Mouse (Mus musculus) MEL (cell line): Measurements from ENCODE around the gene Pgap3. TPM values are rescaled to one million over a fixed set of nuclear protein-coding genes. Genes with fewer than 3 reads are reported as not detected.

Experiments
- DNase-seq: peaks from one replicate; pipeline ENCODE4 v3.0.0; 2011; ENCODE audit warnings: low read depth, low spot score
- H3K27ac ChIP-seq: 2 replicates; pipeline ENCODE4 v1.5.1; 2012; ENCODE audit warnings: low read depth, mild to moderate bottlenecking, control low read depth, low read length, moderate library complexity; ENCODE audit not compliant: control insufficient read depth
- H3K27me3 ChIP-seq, 2 experiments: fragments of 150-350 bp in 1 of 2; sonication (generic) in 1 of 2; 2 replicates each; pipeline ENCODE4 v1.6.1; 2012; ENCODE audit warnings: low read length in 2 of 2, mild to moderate bottlenecking in 2 of 2, improper control_type of control experiment in 1 of 2, moderate library complexity in 1 of 2; ENCODE audit not compliant: insufficient read depth in 2 of 2, control insufficient read depth in 1 of 2
- H3K36me3 ChIP-seq, 2 experiments: 2 replicates each; pipeline ENCODE4 v1.6.1; 2012 to 2014; ENCODE audit warnings: low read length in 2 of 2, improper control_type of control experiment in 1 of 2, inconsistent platforms in 1 of 2, mild to moderate bottlenecking in 1 of 2; ENCODE audit not compliant: insufficient read depth in 2 of 2, control insufficient read depth in 1 of 2
- H3K4me1 ChIP-seq, 2 experiments: fragments of 150-350 bp in 1 of 2; sonication (generic) in 1 of 2; 2 replicates each; pipeline ENCODE4 v1.6.1; 2012; ENCODE audit warnings: low read length in 2 of 2, improper control_type of control experiment in 1 of 2, mild to moderate bottlenecking in 1 of 2; ENCODE audit not compliant: insufficient read depth in 2 of 2, control insufficient read depth in 1 of 2
- H3K4me3 ChIP-seq, 2 experiments: fragments of 150-350 bp in 1 of 2; sonication (generic) in 1 of 2; 2 replicates each; pipeline ENCODE4 v1.5.1; 2012; ENCODE audit warnings: low read depth in 2 of 2, low read length in 2 of 2, mild to moderate bottlenecking in 2 of 2, moderate library complexity in 2 of 2, control low read depth in 1 of 2, improper control_type of control experiment in 1 of 2; ENCODE audit not compliant: control insufficient read depth in 1 of 2, insufficient read depth in 1 of 2
- H3K79me2 ChIP-seq: 2 replicates; pipeline ENCODE4 v1.6.1; 2012; ENCODE audit warnings: mild to moderate bottlenecking, low read length, moderate library complexity; ENCODE audit not compliant: control insufficient read depth, poor library complexity, insufficient read depth
- H3K9ac ChIP-seq: 2 replicates; pipeline ENCODE4 v1.6.1; 2012; ENCODE audit warnings: low read depth, mild to moderate bottlenecking, control low read depth, low read length, moderate library complexity; ENCODE audit not compliant: control insufficient read depth, poor library complexity, severe bottlenecking
- H3K9me3 ChIP-seq: fragments of 150-350 bp; sonication (generic); replicated peaks from 2 replicates; pipeline ENCODE4 v1.6.1; 2012; ENCODE audit warnings: mild to moderate bottlenecking, low read length, improper control_type of control experiment, moderate library complexity; ENCODE audit not compliant: insufficient read depth
- CHD2 ChIP-seq: IDR thresholded peaks from 2 replicates; pipeline ENCODE4 v1.6.1; 2011; ENCODE audit warnings: low read length, improper control_type of control experiment
- CTCF ChIP-seq, 3 experiments: IDR thresholded peaks in 2 of 3; conservative IDR thresholded peaks in 1 of 3; 2 replicates each; pipeline ENCODE4 v1.5.1; 2011 to 2012; ENCODE audit warnings: low read length in 3 of 3, low read depth in 2 of 3, mild to moderate bottlenecking in 2 of 3, improper control_type of control experiment in 1 of 3, inconsistent platforms in 1 of 3, mixed read lengths in 1 of 3, moderate library complexity in 1 of 3; ENCODE audit not compliant: control insufficient read depth in 1 of 3, insufficient read depth in 1 of 3, poor library complexity in 1 of 3, severe bottlenecking in 1 of 3
- E2F4 ChIP-seq: IDR thresholded peaks from 2 replicates; pipeline ENCODE4 v1.6.1; 2011; ENCODE audit warnings: low read depth, low read length, improper control_type of control experiment, borderline replicate concordance
- HCFC1 ChIP-seq: IDR thresholded peaks from 2 replicates; pipeline ENCODE4 v1.6.1; 2012; ENCODE audit warnings: low read depth, mild to moderate bottlenecking, inconsistent platforms, low read length, improper control_type of control experiment, moderate library complexity
- JUND ChIP-seq: IDR thresholded peaks from 2 replicates; pipeline ENCODE4 v1.6.1; 2011; ENCODE audit warnings: low read depth, mild to moderate bottlenecking, improper control_type of control experiment, low read length
- MAZ ChIP-seq: IDR thresholded peaks from 2 replicates; pipeline ENCODE4 v1.6.1; 2012; ENCODE audit warnings: low read depth, mild to moderate bottlenecking, inconsistent platforms, low read length, improper control_type of control experiment
- MXI1 ChIP-seq: IDR thresholded peaks from 2 replicates; pipeline ENCODE4 v1.6.1; 2011; ENCODE audit warnings: mild to moderate bottlenecking, low read depth, low read length, improper control_type of control experiment
- MYC ChIP-seq: IDR thresholded peaks from 2 replicates; pipeline ENCODE4 v1.6.1; 2011; ENCODE audit warnings: low read depth, mild to moderate bottlenecking, low read length, improper control_type of control experiment, moderate library complexity
- NELFE ChIP-seq: IDR thresholded peaks from 2 replicates; pipeline ENCODE4 v1.6.1; 2011; ENCODE audit warnings: low read depth, low read length, improper control_type of control experiment
- POLR2A ChIP-seq, 2 experiments: IDR thresholded peaks; 2 replicates each; pipeline ENCODE4 v1.6.1; 2011 to 2012; ENCODE audit warnings: low read length in 2 of 2, mild to moderate bottlenecking in 2 of 2, control low read depth in 1 of 2, improper control_type of control experiment in 1 of 2, low read depth in 1 of 2, moderate library complexity in 1 of 2; ENCODE audit not compliant: control insufficient read depth in 1 of 2, insufficient read depth in 1 of 2, poor library complexity in 1 of 2
- SIN3A ChIP-seq: IDR thresholded peaks from 2 replicates; pipeline ENCODE4 v1.6.1; 2012; ENCODE audit warnings: low read length, improper control_type of control experiment, inconsistent platforms
- SMC3 ChIP-seq: IDR thresholded peaks from 2 replicates; pipeline ENCODE4 v1.6.1; 2011; ENCODE audit warnings: low read depth, low read length, improper control_type of control experiment
- TAL1 ChIP-seq: IDR thresholded peaks from 2 replicates; pipeline ENCODE4 v1.6.1; 2012; ENCODE audit warnings: mild to moderate bottlenecking, inconsistent platforms, low read length, moderate library complexity, mixed read lengths
- UBTF ChIP-seq: IDR thresholded peaks from 2 replicates; pipeline ENCODE4 v1.6.1; 2012; ENCODE audit warnings: low read depth, mild to moderate bottlenecking, inconsistent platforms, low read length, improper control_type of control experiment, moderate library complexity, borderline replicate concordance; ENCODE audit not compliant: insufficient read depth
- ZC3H11A ChIP-seq: IDR thresholded peaks from 2 replicates; pipeline ENCODE4 v1.6.1; 2012; ENCODE audit warnings: low read depth, mild to moderate bottlenecking, inconsistent platforms, low read length, improper control_type of control experiment
- polyA plus RNA-seq, 2 experiments: library from polyadenylated mRNA; stranded (reverse) in 1 of 2; unstranded in 1 of 2; fragments of >175 nt in 1 of 2; fragments of >200 nt in 1 of 2; gene quantifications; 2 replicates each; pipeline versions ENCODE4 v1.2.1 to v1.2.4; 2012; ENCODE audit warnings: low replicate concordance in 2 of 2, low read depth in 1 of 2; ENCODE audit not compliant: insufficient read length in 2 of 2, insufficient read depth in 1 of 2, missing spikeins in 1 of 2
- total RNA-seq: library from RNA; depleted of rRNA; stranded (reverse); fragments of 300-350 nt; gene quantifications from 2 replicates; pipeline ENCODE4 v1.2.3, GENCODE M21; 2012; rRNA removed

Pgap3 gene
- total and polyA plus RNA-seq, 3 experiments = 7.4 to 8.4 TPM; not detected in 1

GRCm38 (mm10) chr11:98339071-98339501, 61.2 kb downstream of the Pgap3 start:
- no peak for TF ChIP-seq ZC3H11A
- no peak for TF ChIP-seq E2F4
- TF ChIP-seq MXI1 = no peak
- TF ChIP-seq CTCF (IDR thresholded peaks at IDR 0.05 in 2 of 3, conservative IDR thresholded peaks at IDR 0.05 in 1 of 3; ENCODE audit: control insufficient read depth in 1 of 3, insufficient read depth in 1 of 3, low read depth in 2 of 3, low read length in 3 of 3, poor library complexity in 1 of 3, severe bottlenecking in 1 of 3) = no peak
- TF ChIP-seq JUND = no peak
- no peak for TF ChIP-seq HCFC1
- TF ChIP-seq MAZ = no peak
- no peak for TF ChIP-seq POLR2A (IDR thresholded peaks at IDR 0.05; ENCODE audit: control insufficient read depth in 1 of 2, insufficient read depth in 1 of 2, low read depth in 1 of 2, low read length in 2 of 2, poor library complexity in 1 of 2)
- no peak for TF ChIP-seq SMC3
- TF ChIP-seq UBTF = no peak
- TF ChIP-seq SIN3A = no peak
- no peak for TF ChIP-seq CHD2
- TF ChIP-seq MYC = no peak
- no peak for TF ChIP-seq TAL1
- no peak for TF ChIP-seq NELFE

More at GRCm38 (mm10) chr11:98339071-98339501, 61.2 kb downstream of the Pgap3 start:
- H3K4me1 ChIP-seq = peaks cover 0 to 8% of the 10 kb centered on the region in 2 experiments; a peak in 2 of 4 replicates
- H3K27me3 ChIP-seq = peaks cover 0 to 5% of the 10 kb centered on the region in 2 experiments; a peak in 2 of 4 replicates
- H3K79me2 ChIP-seq = no peaks in the 10 kb centered on the region
- DNase-seq = no peak
- H3K4me3 ChIP-seq = no peak overlapping the region
- no peak overlapping the region for H3K9ac ChIP-seq
- no peak overlapping the region for H3K27ac ChIP-seq
- H3K36me3 ChIP-seq = peaks cover 0 to 3% of the 10 kb centered on the region in 2 experiments; a peak in 2 of 4 replicates
- H3K9me3 ChIP-seq = no peaks in the 10 kb centered on the region

Other genes with a start within 250 kb of the Pgap3 start
- gene Med1, start 207.2 kb downstream of the Pgap3 start, total RNA-seq = 39.9 and 43.6 TPM in 2 replicates
- gene Med1, start 207.2 kb downstream of the Pgap3 start, polyA plus RNA-seq = 100 to 1,000 TPM in 1 of 2 experiments, 10 to 100 TPM in 1; 58.6 to 122 TPM
- 34.3 and 35.2 TPM in 2 replicates for gene Cdk12, start 197.4 kb downstream of the Pgap3 start, total RNA-seq
- 10 to 100 TPM; 34.6 to 45.5 TPM for gene Cdk12, start 197.4 kb downstream of the Pgap3 start, polyA plus RNA-seq
- not detected in 2 replicates for gene Neurod2, start 70.8 kb downstream of the Pgap3 start, total RNA-seq
- gene Neurod2, start 70.8 kb downstream of the Pgap3 start, polyA plus RNA-seq = not detected
- 25.4 and 35.2 TPM in 2 replicates for gene Ppp1r1b, start 52.1 kb downstream of the Pgap3 start, total RNA-seq
- 100 to 1,000 TPM in 1 of 2 experiments, not detected in 1; 114 TPM for gene Ppp1r1b, start 52.1 kb downstream of the Pgap3 start, polyA plus RNA-seq
- 61.7 and 62.5 TPM in 2 replicates for gene Stard3, start 42.1 kb downstream of the Pgap3 start, total RNA-seq
- gene Stard3, start 42.1 kb downstream of the Pgap3 start, polyA plus RNA-seq = 10 to 100 TPM in 1 of 2 experiments, not detected in 1; 53.0 TPM
- not detected in 2 replicates for gene Tcap, start 16.7 kb downstream of the Pgap3 start, total RNA-seq
- gene Tcap, start 16.7 kb downstream of the Pgap3 start, polyA plus RNA-seq = under 1 TPM in 1 of 2 experiments, not detected in 1; 0.07 TPM
- gene Pnmt, start 14.0 kb downstream of the Pgap3 start, total RNA-seq = not detected in 2 replicates
- not detected for gene Pnmt, start 14.0 kb downstream of the Pgap3 start, polyA plus RNA-seq
- not detected in 2 replicates for gene Erbb2, start 12.0 kb upstream of the Pgap3 start, total RNA-seq
- not detected for gene Erbb2, start 12.0 kb upstream of the Pgap3 start, polyA plus RNA-seq
- 74.0 and 93.2 TPM in 2 replicates for gene Mien1, start 38.5 kb upstream of the Pgap3 start, total RNA-seq
- gene Mien1, start 38.5 kb upstream of the Pgap3 start, polyA plus RNA-seq = 10 to 100 TPM in 1 of 2 experiments, not detected in 1; 71.6 TPM
- gene Grb7, start 45.9 kb upstream of the Pgap3 start, total RNA-seq = not detected in 2 replicates
- under 1 TPM in 1 of 2 experiments, not detected in 1; 0.21 TPM for gene Grb7, start 45.9 kb upstream of the Pgap3 start, polyA plus RNA-seq
- 0.12 TPM in 1 of 2 replicates, not detected in the other for gene Ikzf3, start 145.5 kb upstream of the Pgap3 start, total RNA-seq
- not detected for gene Ikzf3, start 145.5 kb upstream of the Pgap3 start, polyA plus RNA-seq
- gene Zpbp2, start 150.6 kb upstream of the Pgap3 start, total RNA-seq = 0.12 and 0.42 TPM in 2 replicates
- under 1 TPM in 1 of 2 experiments, not detected in 1; 0.58 TPM for gene Zpbp2, start 150.6 kb upstream of the Pgap3 start, polyA plus RNA-seq
- 60.3 and 93.7 TPM in 2 replicates for gene Ormdl3, start 186.9 kb upstream of the Pgap3 start, total RNA-seq
- 10 to 100 TPM in 1 of 2 experiments, not detected in 1; 52.7 TPM for gene Ormdl3, start 186.9 kb upstream of the Pgap3 start, polyA plus RNA-seq
- not detected in 2 replicates for gene Lrrc3c, start 197.8 kb upstream of the Pgap3 start, total RNA-seq
- gene Lrrc3c, start 197.8 kb upstream of the Pgap3 start, polyA plus RNA-seq = not detected
- gene Gm12355, start 225.2 kb upstream of the Pgap3 start, total RNA-seq = 2.1 and 3.4 TPM in 2 replicates
- gene Gm12355, start 225.2 kb upstream of the Pgap3 start, polyA plus RNA-seq = under 1 TPM in 1 of 2 experiments, not detected in 1; 0.58 TPM
- not detected in 2 replicates for gene Gsdma3, start 225.9 kb upstream of the Pgap3 start, total RNA-seq
- gene Gsdma3, start 225.9 kb upstream of the Pgap3 start, polyA plus RNA-seq = not detected
- gene Gsdma2, start 246.3 kb upstream of the Pgap3 start, total RNA-seq = not detected in 2 replicates
- not detected for gene Gsdma2, start 246.3 kb upstream of the Pgap3 start, polyA plus RNA-seq